Mouse (Mus musculus) CH12.LX (cell line): Measurements from ENCODE around the gene Smim22.

Source experiments
- CTCF ChIP-seq, 2 experiments: IDR thresholded peaks in 1 of 2; conservative IDR thresholded peaks in 1 of 2; 2 replicates each; pipeline ENCODE4 v1.5.1; 2011 to 2012; ENCODE audit warnings: low read depth in 2 of 2, low read length in 2 of 2, improper control_type of control experiment in 1 of 2, inconsistent platforms in 1 of 2, mild to moderate bottlenecking in 1 of 2, moderate library complexity in 1 of 2
- E2F4 ChIP-seq: IDR thresholded peaks from 2 replicates; pipeline ENCODE4 v1.6.1; 2011; ENCODE audit warnings: low read depth, low read length, improper control_type of control experiment; ENCODE audit not compliant: insufficient replicate concordance
- ELF1 ChIP-seq: IDR thresholded peaks from 2 replicates; pipeline ENCODE4 v1.6.1; 2014; ENCODE audit warnings: low read depth, mild to moderate bottlenecking, inconsistent platforms, low read length, improper control_type of control experiment
- ETS1 ChIP-seq: conservative IDR thresholded peaks from 2 replicates; pipeline ENCODE4 v1.6.1; 2012; ENCODE audit warnings: low read depth, mild to moderate bottlenecking, inconsistent platforms, low read length, improper control_type of control experiment, moderate library complexity
- POLR2A ChIP-seq: IDR thresholded peaks from 2 replicates; pipeline ENCODE4 v1.6.1; 2011; ENCODE audit warnings: low read depth, mild to moderate bottlenecking, improper control_type of control experiment, low read length
- POLR2AphosphoS2 ChIP-seq: IDR thresholded peaks from 2 replicates; pipeline ENCODE4 v1.6.1; 2011; ENCODE audit warnings: low read depth, low read length, improper control_type of control experiment
- RCOR1 ChIP-seq: conservative IDR thresholded peaks from 2 replicates; pipeline ENCODE4 v1.6.1; 2012; ENCODE audit warnings: low read depth, mild to moderate bottlenecking, inconsistent platforms, low read length, improper control_type of control experiment
- SMC3 ChIP-seq: IDR thresholded peaks from 2 replicates; pipeline ENCODE4 v1.6.1; 2011; ENCODE audit warnings: low read depth, low read length, improper control_type of control experiment
- UBTF ChIP-seq: IDR thresholded peaks from 2 replicates; pipeline ENCODE4 v1.6.1; 2012; ENCODE audit warnings: low read depth, mild to moderate bottlenecking, inconsistent platforms, low read length, improper control_type of control experiment, moderate library complexity
- USF2 ChIP-seq: conservative IDR thresholded peaks from 2 replicates; pipeline ENCODE4 v1.6.1; 2011; ENCODE audit warnings: low read depth, low read length, improper control_type of control experiment
- ZC3H11A ChIP-seq: IDR thresholded peaks from 2 replicates; pipeline ENCODE4 v1.6.1; 2012; ENCODE audit warnings: low read depth, mild to moderate bottlenecking, inconsistent platforms, low read length, improper control_type of control experiment
- ZMIZ1 ChIP-seq: IDR thresholded peaks from 2 replicates; pipeline ENCODE4 v1.6.1; 2012; ENCODE audit warnings: low read depth, mild to moderate bottlenecking, inconsistent platforms, low read length, improper control_type of control experiment

GRCm38 (mm10) chr16:5029847-5030246 is 22.8 kb downstream of the Smim22 start:
- TF ChIP-seq ZC3H11A (no peak), POLR2A (no peak), ETS1 (no peak), CTCF (conservative IDR thresholded peaks at IDR 0.05 in 1 of 2, IDR thresholded peaks at IDR 0.05 in 1 of 2; ENCODE audit: low read depth in 2 of 2, low read length in 2 of 2) (no peak), SMC3 (no peak), UBTF (no peak), ZMIZ1 (no peak), POLR2AphosphoS2 (no peak), USF2 (no peak), E2F4 (no peak), ELF1 (no peak), RCOR1 (no peak)
